Mouse (Mus musculus): ENCODE results near the gene Nlrc5. TPM values are rescaled to one million over a fixed set of nuclear protein-coding genes. Genes with fewer than 3 reads are reported as not detected.

The Nlrc5 gene
- polyA plus RNA-seq, 1 experiment from 2014 or later, result 0.15 TPM

- Histone ChIP-seq H3K27me3 (ENCODE audit: insufficient read depth, low read length) (no peaks in the 10 kb centered on the region), H3K36me3 (ENCODE audit: insufficient read depth, low read length) (no peaks in the 10 kb centered on the region), H3K4me1 (ENCODE audit: insufficient read depth, low read length) (no peaks in the 10 kb centered on the region), H3K9me3 (ENCODE audit: low read length) (no peaks in the 10 kb centered on the region), H3K4me2 (replicated peaks; ENCODE audit: low read depth, low read length) (no peak overlapping the region), H3K27ac (ENCODE audit: low read length) (no peak overlapping the region), H3K4me3 (ENCODE audit: low read length) (no peak overlapping the region), H3K9ac (replicated peaks; ENCODE audit: low read length) (no peak overlapping the region)
- no peak for ATAC-seq (ENCODE audit: low FRiP score, low TSS enrichment)
- WGBS, result 83% methylated on average over 6 of the region's 6 CpGs
Measured at GRCm38 (mm10) chr8:94453868-94454488, 19.8 kb downstream of the Nlrc5 start.

GRCm38 (mm10) chr8:94454905-94455304 lies 20.7 kb downstream of the Nlrc5 start:
- Histone ChIP-seq H3K4me3 (ENCODE audit: low read length) (no peak overlapping the region), H3K4me1 (ENCODE audit: insufficient read depth, low read length) (no peaks in the 10 kb centered on the region), H3K4me2 (replicated peaks; ENCODE audit: low read depth, low read length) (no peak overlapping the region), H3K27me3 (ENCODE audit: insufficient read depth, low read length) (no peaks in the 10 kb centered on the region), H3K9me3 (ENCODE audit: low read length) (no peaks in the 10 kb centered on the region), H3K27ac (ENCODE audit: low read length) (no peak overlapping the region), H3K9ac (replicated peaks; ENCODE audit: low read length) (no peak overlapping the region), H3K36me3 (ENCODE audit: insufficient read depth, low read length) (no peaks in the 10 kb centered on the region)
- WGBS, result 82% methylated on average over 5 of the region's 5 CpGs
- no peak for ATAC-seq (ENCODE audit: low FRiP score, low TSS enrichment)

- H3K27ac ChIP-seq (ENCODE audit: low read length), result no peak overlapping the region
- no peaks in the 10 kb centered on the region for H3K27me3 ChIP-seq (ENCODE audit: insufficient read depth, low read length)
- H3K9me3 ChIP-seq (ENCODE audit: low read length), result no peaks in the 10 kb centered on the region
- H3K36me3 ChIP-seq (ENCODE audit: insufficient read depth, low read length), result no peaks in the 10 kb centered on the region
- no peaks in the 10 kb centered on the region for H3K4me1 ChIP-seq (ENCODE audit: insufficient read depth, low read length)
- no peak overlapping the region for H3K9ac ChIP-seq (replicated peaks; ENCODE audit: low read length)
- H3K4me3 ChIP-seq (ENCODE audit: low read length), result no peak overlapping the region
- WGBS, result 76% methylated on average over 5 of the region's 5 CpGs
- no peak for ATAC-seq (ENCODE audit: low FRiP score, low TSS enrichment)
- no peak overlapping the region for H3K4me2 ChIP-seq (replicated peaks; ENCODE audit: low read depth, low read length)
Measured at GRCm38 (mm10) chr8:94456071-94456470, 21.9 kb downstream of the Nlrc5 start.

DNA sequence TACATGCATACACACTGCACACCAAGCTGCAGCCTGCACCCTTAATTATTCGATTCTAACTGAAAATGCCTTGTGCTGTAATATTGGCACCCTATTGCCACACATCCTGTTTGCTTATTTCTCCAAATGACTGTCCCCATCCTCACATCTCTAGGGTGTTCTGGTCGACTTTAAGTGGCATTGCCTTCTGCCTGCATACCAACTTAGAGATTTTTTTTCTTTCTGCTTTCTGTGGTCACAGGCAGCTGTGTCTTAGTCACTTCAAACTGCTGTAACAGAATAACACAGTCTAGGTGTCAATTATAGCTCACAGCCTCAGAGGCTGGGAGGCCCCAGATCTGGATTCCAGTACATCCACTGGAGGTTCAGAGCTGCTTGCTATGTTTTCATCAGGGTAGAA lies 24.4 kb downstream of the Nlrc5 start:
- Histone ChIP-seq H3K4me3 (ENCODE audit: low read length) (no peak overlapping the region), H3K4me1 (ENCODE audit: insufficient read depth, low read length) (no peaks in the 10 kb centered on the region), H3K27me3 (ENCODE audit: insufficient read depth, low read length) (no peaks in the 10 kb centered on the region), H3K36me3 (ENCODE audit: insufficient read depth, low read length) (no peaks in the 10 kb centered on the region), H3K9ac (replicated peaks; ENCODE audit: low read length) (no peak overlapping the region), H3K9me3 (ENCODE audit: low read length) (no peaks in the 10 kb centered on the region), H3K4me2 (replicated peaks; ENCODE audit: low read depth, low read length) (no peak overlapping the region), H3K27ac (ENCODE audit: low read length) (no peak overlapping the region)
- no peak for ATAC-seq (ENCODE audit: low FRiP score, low TSS enrichment)
- whole genome bisulfite sequencing, result 63% methylated on average over 2 of the region's 2 CpGs

- Histone ChIP-seq H3K27me3 (ENCODE audit: insufficient read depth, low read length) (no peaks in the 10 kb centered on the region), H3K27ac (ENCODE audit: low read length) (no peak overlapping the region), H3K9ac (replicated peaks; ENCODE audit: low read length) (no peak overlapping the region), H3K9me3 (ENCODE audit: low read length) (no peaks in the 10 kb centered on the region), H3K4me3 (ENCODE audit: low read length) (no peak overlapping the region), H3K4me1 (ENCODE audit: insufficient read depth, low read length) (no peaks in the 10 kb centered on the region), H3K36me3 (ENCODE audit: insufficient read depth, low read length) (no peaks in the 10 kb centered on the region), H3K4me2 (replicated peaks; ENCODE audit: low read depth, low read length) (no peak overlapping the region)
- no peak for ATAC-seq (ENCODE audit: low FRiP score, low TSS enrichment)
- WGBS, result 75% methylated on average over 5 of the region's 5 CpGs
Measured at GRCm38 (mm10) chr8:94469656-94470055, 35.5 kb downstream of the Nlrc5 start.

- Histone ChIP-seq H3K9me3 (ENCODE audit: low read length) (no peaks in the 10 kb centered on the region), H3K4me1 (ENCODE audit: insufficient read depth, low read length) (no peaks in the 10 kb centered on the region), H3K27me3 (ENCODE audit: insufficient read depth, low read length) (no peaks in the 10 kb centered on the region), H3K4me2 (replicated peaks; ENCODE audit: low read depth, low read length) (no peak overlapping the region), H3K9ac (replicated peaks; ENCODE audit: low read length) (no peak overlapping the region), H3K36me3 (ENCODE audit: insufficient read depth, low read length) (no peaks in the 10 kb centered on the region), H3K4me3 (ENCODE audit: low read length) (no peak overlapping the region), H3K27ac (ENCODE audit: low read length) (no peak overlapping the region)
- 78% methylated on average over 2 of the region's 2 CpGs for WGBS
- no peak for ATAC-seq (ENCODE audit: low FRiP score, low TSS enrichment)
Measured at GRCm38 (mm10) chr8:94470794-94471193, 36.6 kb downstream of the Nlrc5 start.

DNA sequence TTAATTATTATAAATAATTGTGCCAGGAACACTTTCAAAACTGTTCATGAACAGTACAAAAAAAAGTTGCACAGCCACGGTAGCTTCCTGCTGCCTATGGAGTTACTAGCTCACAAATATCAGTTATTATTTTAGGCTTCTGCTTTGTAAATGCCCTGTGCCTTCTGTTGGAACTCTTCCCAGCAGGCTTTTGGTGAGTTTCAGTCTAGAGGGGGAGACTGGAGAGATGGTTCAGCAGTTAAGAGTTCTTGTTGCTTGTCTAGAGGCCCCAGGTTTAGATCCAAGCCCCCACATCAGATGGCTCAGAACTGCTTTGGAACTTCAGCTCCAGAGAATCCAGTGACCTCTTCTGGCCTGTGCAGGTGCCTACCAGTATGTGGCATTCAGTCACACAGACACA lies 37.1 kb downstream of the Nlrc5 start:
- Histone ChIP-seq H3K4me3 (ENCODE audit: low read length) (no peak overlapping the region), H3K4me1 (ENCODE audit: insufficient read depth, low read length) (no peaks in the 10 kb centered on the region), H3K9me3 (ENCODE audit: low read length) (no peaks in the 10 kb centered on the region), H3K36me3 (ENCODE audit: insufficient read depth, low read length) (no peaks in the 10 kb centered on the region), H3K27ac (ENCODE audit: low read length) (no peak overlapping the region), H3K4me2 (replicated peaks; ENCODE audit: low read depth, low read length) (no peak overlapping the region), H3K9ac (replicated peaks; ENCODE audit: low read length) (no peak overlapping the region), H3K27me3 (ENCODE audit: insufficient read depth, low read length) (no peaks in the 10 kb centered on the region)
- no peak for ATAC-seq (ENCODE audit: low FRiP score, low TSS enrichment)
- 82% methylated on average over 1 of the region's 1 CpGs for WGBS

GRCm38 (mm10) chr8:94472741-94473140 lies 38.6 kb downstream of the Nlrc5 start:
- no peak for ATAC-seq (ENCODE audit: low FRiP score, low TSS enrichment)

GRCm38 (mm10) chr8:94473431-94473830 lies 39.3 kb downstream of the Nlrc5 start:
- Histone ChIP-seq H3K27me3 (ENCODE audit: insufficient read depth, low read length) (no peaks in the 10 kb centered on the region), H3K9ac (replicated peaks; ENCODE audit: low read length) (no peak overlapping the region), H3K4me1 (ENCODE audit: insufficient read depth, low read length) (no peaks in the 10 kb centered on the region), H3K4me2 (replicated peaks; ENCODE audit: low read depth, low read length) (no peak overlapping the region), H3K9me3 (ENCODE audit: low read length) (no peaks in the 10 kb centered on the region), H3K36me3 (ENCODE audit: insufficient read depth, low read length) (no peaks in the 10 kb centered on the region), H3K4me3 (ENCODE audit: low read length) (no peak overlapping the region), H3K27ac (ENCODE audit: low read length) (no peak overlapping the region)
- ATAC-seq (ENCODE audit: low FRiP score, low TSS enrichment), result no peak
- WGBS, result 84% methylated on average over 21 of the region's 21 CpGs

More at GRCm38 (mm10) chr8:94472741-94473140, 38.6 kb downstream of the Nlrc5 start:
- Histone ChIP-seq H3K4me3 (ENCODE audit: low read length) (no peak overlapping the region), H3K27ac (ENCODE audit: low read length) (no peak overlapping the region), H3K4me1 (ENCODE audit: insufficient read depth, low read length) (no peaks in the 10 kb centered on the region), H3K9ac (replicated peaks; ENCODE audit: low read length) (no peak overlapping the region), H3K27me3 (ENCODE audit: insufficient read depth, low read length) (no peaks in the 10 kb centered on the region), H3K9me3 (ENCODE audit: low read length) (no peaks in the 10 kb centered on the region), H3K36me3 (ENCODE audit: insufficient read depth, low read length) (no peaks in the 10 kb centered on the region), H3K4me2 (replicated peaks; ENCODE audit: low read depth, low read length) (no peak overlapping the region)
- 76% methylated on average over 8 of the region's 8 CpGs for WGBS

GRCm38 (mm10) chr8:94475786-94476185 lies 41.6 kb downstream of the Nlrc5 start:
- no peaks in the 10 kb centered on the region for H3K27me3 ChIP-seq (ENCODE audit: insufficient read depth, low read length)
- ATAC-seq (ENCODE audit: low FRiP score, low TSS enrichment), result no peak
- H3K36me3 ChIP-seq (ENCODE audit: insufficient read depth, low read length), result no peaks in the 10 kb centered on the region
- H3K4me3 ChIP-seq (ENCODE audit: low read length), result no peak overlapping the region
- no peaks in the 10 kb centered on the region for H3K9me3 ChIP-seq (ENCODE audit: low read length)
- H3K27ac ChIP-seq (ENCODE audit: low read length), result no peak overlapping the region
- no peaks in the 10 kb centered on the region for H3K4me1 ChIP-seq (ENCODE audit: insufficient read depth, low read length)
- no peak overlapping the region for H3K4me2 ChIP-seq (replicated peaks; ENCODE audit: low read depth, low read length)
- 68% methylated on average over 8 of the region's 8 CpGs for WGBS
- no peak overlapping the region for H3K9ac ChIP-seq (replicated peaks; ENCODE audit: low read length)
